Mouse (Mus musculus) lung, embryonic 14.5 days (tissue): ENCODE results near the gene Krt15. TPM values are rescaled to one million over a fixed set of nuclear protein-coding genes. Genes with fewer than 3 reads are reported as not detected.
A peak's percentile ranks its signal among the peaks of the same experiment; 100 is the strongest.

Source experiments
- ATAC-seq: fragments of 200-750 bp; cut with Nextera tagmentation; 2 replicates; pipeline ENCODE4 v1.8.0; 2017; ENCODE audit warnings: mild to moderate bottlenecking, moderate TSS enrichment, moderate library complexity; ENCODE audit not compliant: insufficient read depth
- DNase-seq: peaks from one replicate; pipeline ENCODE4 v3.0.0-alpha.2; 2015
- H3K27ac ChIP-seq: fragments of 300-500 bp; sonication (generic); 2 replicates; pipeline ENCODE4 v1.5.1; 2014; ENCODE audit warnings: low read depth, mild to moderate bottlenecking, moderate library complexity
- H3K27me3 ChIP-seq: fragments of 300-500 bp; sonication (generic); 2 replicates; pipeline ENCODE4 v1.6.1; 2014; ENCODE audit warnings: low read length, control low read depth; ENCODE audit not compliant: insufficient read depth
- H3K36me3 ChIP-seq: fragments of 300-500 bp; sonication (generic); 2 replicates; pipeline ENCODE4 v1.6.1; 2014; ENCODE audit warnings: control low read depth; ENCODE audit not compliant: insufficient read depth
- H3K4me1 ChIP-seq: fragments of 300-500 bp; sonication (generic); 2 replicates; pipeline ENCODE4 v1.6.1; 2014; ENCODE audit warnings: antibody characterized with exemption, control low read depth; ENCODE audit not compliant: insufficient read depth
- H3K4me2 ChIP-seq: fragments of 300-500 bp; sonication (generic); 2 replicates; pipeline ENCODE4 v1.6.1; 2014; ENCODE audit warnings: mild to moderate bottlenecking
- H3K4me3 ChIP-seq: fragments of 300-500 bp; sonication (generic); 2 replicates; pipeline ENCODE4 v1.5.1; 2014; ENCODE audit warnings: low read depth, low read length
- H3K9ac ChIP-seq: fragments of 300-500 bp; sonication (generic); 2 replicates; pipeline ENCODE4 v1.6.1; 2014
- H3K9me3 ChIP-seq: fragments of 300-500 bp; sonication (generic); 2 replicates; pipeline ENCODE4 v1.6.1; 2016; ENCODE audit warnings: low read depth, low read length, control low read depth
- CTCF ChIP-seq: IDR thresholded peaks from 2 replicates; pipeline ENCODE4 v1.5.1; 2016; ENCODE audit warnings: antibody characterized with exemption, low read depth
- WGBS: fragments of 180-500 bp; shearing (Covaris S2); extraction: QIAGEN DNeasy Blood & Tissue Kit; methylation state at CpG from one replicate; pipeline ENCODE4 v1.1.7; 2014; 5-methylcytosine and 5-hydroxymethylcytosine counted together
- polyA plus RNA-seq: library from polyadenylated mRNA; unstranded; fragments of >200 nt; fragmentation: Nextera tagmentation; extraction: Ambion mirVana; gene quantifications from 2 replicates; pipeline ENCODE4 v1.2.1, GENCODE M21; 2014

Krt15 gene
- polyA plus RNA-seq, 1 experiment from 2014 or later, result 3.9 TPM

DNA sequence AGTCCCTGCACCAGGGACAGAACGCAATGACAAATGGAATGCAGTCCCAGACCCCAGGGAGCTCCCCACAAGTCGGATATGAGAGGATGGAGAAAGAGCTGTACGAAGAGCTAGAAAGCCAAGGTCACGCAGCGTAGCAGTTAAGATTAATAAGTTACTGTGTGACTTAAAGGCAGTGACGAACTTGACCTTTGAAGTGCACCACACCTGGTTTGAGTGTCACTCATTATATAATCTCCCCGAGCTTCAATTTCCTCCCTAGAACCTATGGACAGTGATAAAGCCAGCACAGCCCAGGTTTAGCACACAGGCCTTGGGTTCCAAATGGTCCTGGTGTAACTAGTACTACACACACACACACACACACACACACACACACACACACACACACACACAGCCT lies 28.7 kb upstream of the Krt15 start:
- ATAC-seq (no peak), DNase-seq (no peak)
- Histone ChIP-seq H3K36me3 (no peaks in the 10 kb centered on the region), H3K4me1 (no peaks in the 10 kb centered on the region), H3K4me2 (no peak overlapping the region), H3K27ac (no peak overlapping the region), H3K9me3 (no peaks in the 10 kb centered on the region), H3K9ac (no peak overlapping the region), H3K4me3 (no peak overlapping the region), H3K27me3 (no peaks in the 10 kb centered on the region)
- no peak for TF ChIP-seq CTCF
- 38% methylated on average over 7 of the region's 7 CpGs for WGBS

DNA sequence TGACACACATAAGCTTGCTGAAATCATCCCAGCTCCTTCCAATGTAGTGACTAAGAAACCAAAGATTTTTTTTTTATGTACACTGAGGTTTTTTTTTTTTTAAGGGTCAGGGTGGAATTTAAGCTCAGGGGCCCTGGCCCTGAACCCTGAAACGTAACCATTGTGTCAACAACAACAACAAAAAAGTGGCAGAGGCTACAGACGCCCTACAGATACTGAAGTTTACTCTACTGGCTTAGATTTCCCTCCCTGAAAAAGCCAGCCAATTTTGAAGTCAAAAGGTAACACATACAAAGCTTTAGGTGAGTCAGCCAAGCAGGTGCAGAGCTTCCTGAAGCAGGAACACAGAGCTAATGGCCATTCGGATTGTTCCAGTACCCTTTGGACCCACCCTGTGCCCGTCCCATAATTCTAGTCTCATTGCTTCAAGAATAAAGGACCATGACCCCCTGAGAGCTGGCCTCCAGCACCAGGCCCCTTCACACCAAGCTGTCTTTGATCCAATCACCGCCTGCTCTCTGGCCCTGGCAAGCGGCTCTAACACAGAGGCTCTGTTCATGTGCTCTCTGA lies 22.3 kb upstream of the Krt15 start:
- no peak overlapping the region for H3K27ac ChIP-seq
- no peaks in the 10 kb centered on the region for H3K36me3 ChIP-seq
- H3K9ac ChIP-seq, result no peak overlapping the region
- no peak overlapping the region for H3K4me2 ChIP-seq
- ATAC-seq, result no peak
- no peak for DNase-seq
- TF ChIP-seq CTCF, result no peak
- H3K9me3 ChIP-seq, result no peaks in the 10 kb centered on the region
- H3K4me1 ChIP-seq, result no peaks in the 10 kb centered on the region
- no peak overlapping the region for H3K4me3 ChIP-seq
- WGBS, result 47% methylated on average over 6 of the region's 6 CpGs
- H3K27me3 ChIP-seq, result no peaks in the 10 kb centered on the region

DNA sequence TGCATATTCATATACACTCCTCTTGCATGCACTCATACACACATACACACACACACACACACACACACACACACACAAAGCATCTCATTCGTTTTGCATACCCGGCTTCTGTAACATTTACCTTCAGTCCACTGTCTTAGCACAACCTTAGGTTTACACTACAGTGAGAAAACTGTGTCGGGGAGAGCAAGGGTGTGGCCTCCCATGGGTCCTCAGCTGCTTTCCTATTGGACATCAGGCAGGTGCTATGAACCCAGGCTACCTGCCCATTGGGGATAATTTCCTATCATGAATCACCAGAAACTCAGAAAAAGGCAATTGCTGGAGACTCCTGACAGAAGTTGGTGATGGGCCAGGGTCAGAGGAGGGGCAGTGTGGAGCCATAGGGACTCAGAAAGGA lies 21.6 kb upstream of the Krt15 start:
- no peak overlapping the region for H3K4me3 ChIP-seq
- H3K9me3 ChIP-seq, result no peaks in the 10 kb centered on the region
- no peaks in the 10 kb centered on the region for H3K4me1 ChIP-seq
- H3K27me3 ChIP-seq, result no peaks in the 10 kb centered on the region
- H3K36me3 ChIP-seq, result no peaks in the 10 kb centered on the region
- H3K9ac ChIP-seq, result no peak overlapping the region
- ATAC-seq (no peak), DNase-seq (no peak)
- WGBS, result 63% methylated on average over 3 of the region's 3 CpGs
- H3K27ac ChIP-seq, result no peak overlapping the region; the same call in 1 of the 2 replicates
- TF ChIP-seq CTCF, result no peak
- H3K4me2 ChIP-seq, result no peak overlapping the region

DNA sequence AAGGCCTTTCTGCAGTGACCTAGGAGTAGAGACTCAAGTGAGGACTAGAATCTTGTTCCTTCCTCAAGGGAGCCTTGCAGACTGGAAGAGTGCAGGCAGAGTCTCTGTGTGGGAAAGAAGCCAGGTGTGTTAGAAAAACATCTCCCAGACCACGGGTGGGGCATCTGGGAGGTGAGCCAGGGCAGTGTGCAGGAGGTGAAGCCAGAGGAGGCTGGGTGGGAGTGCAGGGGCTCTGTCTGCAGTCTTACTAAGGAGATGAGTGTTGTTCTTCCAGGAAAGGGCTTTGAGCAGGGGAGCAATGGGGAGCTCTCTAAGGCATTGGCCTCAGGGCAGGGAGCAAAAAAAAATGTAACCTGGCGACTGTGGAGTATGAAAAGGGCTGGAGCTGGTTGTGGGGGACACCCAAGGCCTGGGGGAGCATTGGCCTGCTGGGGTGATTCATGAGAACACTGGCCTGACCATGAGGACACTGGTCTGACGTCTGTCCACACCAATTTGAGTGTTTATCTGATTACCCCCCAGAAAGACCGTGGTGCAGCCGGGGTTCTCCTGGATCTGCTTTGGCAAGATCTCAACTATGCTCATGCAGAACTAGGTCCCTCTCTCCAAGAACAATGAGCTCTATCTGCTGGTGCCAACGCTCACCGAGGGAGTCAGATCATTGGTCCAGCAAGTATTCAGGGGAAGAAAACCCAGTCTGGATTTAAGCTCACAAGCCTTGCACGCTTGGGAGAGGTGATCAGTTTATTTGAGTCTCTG lies 19.9 kb upstream of the Krt15 start:
- H3K9me3 ChIP-seq, result no peaks in the 10 kb centered on the region
- 52% methylated on average over 8 of the region's 8 CpGs for WGBS
- ATAC-seq (0 out of 2 replicates have a peak, but pooled peaks have one; percentile 21), DNase-seq (no peak)
- H3K4me1 ChIP-seq, result no peaks in the 10 kb centered on the region
- no peak overlapping the region for H3K4me2 ChIP-seq
- TF ChIP-seq CTCF, result no peak
- no peak overlapping the region for H3K4me3 ChIP-seq
- H3K27ac ChIP-seq, result peak overlapping the region; percentile 24; the same call in 1 of the 2 replicates
- H3K9ac ChIP-seq, result no peak overlapping the region
- H3K36me3 ChIP-seq, result no peaks in the 10 kb centered on the region
- H3K27me3 ChIP-seq, result no peaks in the 10 kb centered on the region

DNA sequence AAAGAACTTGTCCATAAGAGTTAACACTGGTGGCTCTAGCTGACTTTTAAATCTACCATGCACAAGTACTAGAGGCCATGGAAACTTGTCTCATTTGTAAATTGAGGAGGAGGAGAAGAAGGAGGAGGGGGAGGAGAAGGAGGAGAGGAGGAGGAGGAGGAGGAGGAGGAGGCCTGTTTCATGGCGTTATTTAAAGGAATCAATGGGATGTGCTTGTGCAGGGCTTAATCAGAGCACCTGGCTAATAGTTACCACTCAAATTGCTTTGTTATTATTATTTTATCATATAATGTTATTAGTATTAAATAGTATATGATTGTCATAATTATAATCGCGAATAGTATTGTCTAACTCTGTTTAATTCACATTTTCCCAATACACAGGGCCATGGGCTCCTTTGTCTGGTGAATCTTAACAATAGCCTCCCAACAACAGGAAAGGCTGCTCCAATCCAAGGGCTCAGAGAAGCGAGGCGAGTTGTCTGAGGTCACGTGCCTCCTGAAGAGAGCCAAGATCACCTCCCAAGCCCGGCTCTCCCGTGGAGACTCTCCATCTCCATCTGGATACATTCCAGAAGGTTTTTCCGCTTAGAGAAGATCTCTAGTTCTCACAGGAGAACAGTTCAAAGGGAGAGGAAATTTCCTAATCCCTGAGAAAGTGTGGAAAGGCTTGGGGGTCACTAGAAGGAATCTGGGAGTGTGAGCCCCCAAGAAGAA lies 13.0 kb upstream of the Krt15 start, which contains the start of gene Krt19:
TSS of gene Krt19 (minus strand) at position 51 of the 716 bp plus-strand sequence.
- no peaks in the 10 kb centered on the region for H3K4me1 ChIP-seq
- H3K27ac ChIP-seq, result no peak within 1 kb of the TSS
- DNase-seq, result no peak
- no peaks in the 10 kb centered on the region for H3K9me3 ChIP-seq
- no peak within 1 kb of the TSS for H3K9ac ChIP-seq
- H3K36me3 ChIP-seq, result no peaks in the 10 kb centered on the region
- no peak for ATAC-seq
- WGBS, result 45% methylated on average over 9 of the region's 9 CpGs
- no peak within 1 kb of the TSS for H3K4me3 ChIP-seq
- H3K4me2 ChIP-seq, result no peak within 1 kb of the TSS
- TF ChIP-seq CTCF, result no peak
- H3K27me3 ChIP-seq, result peaks cover 21% of the 10 kb centered on the region

DNA sequence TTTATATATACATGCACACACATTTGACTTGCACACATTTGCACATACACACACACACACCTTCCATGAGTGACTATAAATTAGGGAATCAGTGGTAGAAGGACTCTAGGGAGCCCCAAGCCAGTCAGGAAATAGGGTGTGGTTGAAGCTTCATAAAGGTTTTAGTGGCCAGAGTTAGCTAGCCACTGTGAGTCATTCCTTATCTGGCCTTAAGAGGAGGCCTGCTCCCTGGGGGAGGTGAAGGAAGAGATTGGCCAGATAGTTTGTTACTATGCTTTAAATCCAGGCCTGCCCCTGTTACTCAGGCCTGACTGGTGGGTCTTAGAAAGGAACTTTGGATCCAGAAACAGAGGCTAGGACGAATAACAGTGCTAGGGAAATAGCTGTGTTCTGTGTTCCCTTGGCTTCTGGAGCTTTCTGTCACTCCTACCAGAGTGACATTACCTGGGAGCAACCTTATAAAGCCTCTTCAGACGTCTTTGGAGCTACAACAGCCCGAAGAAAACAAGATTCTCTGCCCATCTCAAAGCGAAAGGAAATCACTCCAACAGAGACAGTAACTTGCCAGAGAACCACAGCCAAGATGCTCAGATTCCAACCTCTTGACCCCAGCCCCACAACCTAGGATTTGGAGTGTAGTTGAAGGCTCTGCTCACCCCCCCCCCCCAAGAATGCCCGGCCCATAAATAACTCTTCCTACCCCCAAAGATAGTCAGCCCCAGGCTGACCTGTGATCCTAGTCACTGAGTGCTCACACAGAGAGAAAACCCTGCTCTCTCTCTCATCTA lies 12.0 kb upstream of the Krt15 start:
- Histone ChIP-seq H3K9ac (no peak overlapping the region), H3K9me3 (no peaks in the 10 kb centered on the region), H3K4me1 (no peaks in the 10 kb centered on the region), H3K27ac (no peak overlapping the region), H3K4me3 (no peak overlapping the region), H3K27me3 (peaks cover 21% of the 10 kb centered on the region), H3K4me2 (no peak overlapping the region), H3K36me3 (no peaks in the 10 kb centered on the region)
- 53% methylated on average over 5 of the region's 5 CpGs for WGBS
- DNase-seq (no peak), ATAC-seq (no peak)
- TF ChIP-seq CTCF, result no peak
